Mouse (Mus musculus): Measurements from ENCODE around the gene Dok5. TPM values are rescaled to one million over a fixed set of nuclear protein-coding genes. Genes with fewer than 3 reads are reported as not detected.

Dok5 gene
- polyA plus RNA-seq (2017; shearing (Covaris generic)) = not detected

GRCm38 (mm10) chr2:170731632-170732561 is at the start of gene Dok5:
TSS of gene Dok5 (plus strand) at chr2:170731807.

Other genes starting within 250 kb of the Dok5 start
- gene Pfdn4, start 235.4 kb upstream of the Dok5 start, polyA plus RNA-seq (2017; shearing (Covaris generic)) = 54.7 TPM
- gene Cyp24a1, start 234.7 kb upstream of the Dok5 start, polyA plus RNA-seq (2017; shearing (Covaris generic)) = not detected
- gene 4930470P17Rik, start 129.8 kb upstream of the Dok5 start, polyA plus RNA-seq (2017; shearing (Covaris generic)) = not detected

Measured in activated CD4-positive, CD25-positive, alpha-beta regulatory T cell, adult 9 weeks (primary cell).